ENCODE assay signal across 26 mouse cellular contexts in the genomic region with DNA sequence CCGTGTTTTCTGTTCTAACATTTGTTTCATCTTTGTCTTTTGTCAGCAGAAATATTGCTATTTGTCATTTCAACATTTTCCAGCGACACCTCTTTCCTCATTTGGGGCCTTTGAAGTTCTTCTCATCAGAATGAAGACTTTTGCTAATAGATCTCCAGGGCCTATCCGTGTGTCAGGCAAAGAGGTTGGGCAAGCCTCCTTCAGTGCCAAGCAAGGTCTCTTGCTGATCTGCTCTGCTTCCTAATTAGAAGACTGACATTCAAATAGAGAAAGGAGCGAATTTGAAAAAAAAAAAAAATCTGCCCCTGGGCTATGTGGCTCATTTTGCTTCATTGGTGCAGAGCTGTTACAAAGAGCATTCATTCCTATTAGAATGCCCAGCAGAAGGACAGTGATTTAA. TPM values are rescaled to one million over a fixed set of nuclear protein-coding genes. Genes with fewer than 3 reads are reported as not detected.
DNase-seq lines count a peak whose midpoint lies in the region; ATAC-seq lines count a peak whose summit lies in the region.
"Had no signal": no experiment of that assay in that cellular context is flagged by ENCODE, and none has a peak within 500 bp of the region (broad histone marks: within the 10 kb centered on the region; RNA-seq: fewer than 3 reads in every experiment).

No protein-coding gene starts in this region.

- no peaks in the 10 kb centered on the region for H3K27me3 ChIP-seq in midbrain, embryonic 14.5 days (ENCODE audit: control insufficient read depth, insufficient read depth, low read length)
- H3K27me3 ChIP-seq in midbrain, embryonic 13.5 days, result no peaks in the 10 kb centered on the region
- H3K27me3 ChIP-seq: embryonic facial prominence, embryonic 12.5 days; embryonic facial prominence, embryonic 15.5 days; forebrain, embryonic 15.5 days; heart, embryonic 13.5 days had no signal

- no peak overlapping the region for H3K9ac ChIP-seq in midbrain, embryonic 14.5 days (replicated peaks; ENCODE audit: low read length)
- no peak overlapping the region for H3K9ac ChIP-seq in midbrain, embryonic 13.5 days (replicated peaks)
- H3K9ac ChIP-seq: embryonic facial prominence, embryonic 12.5 days; embryonic facial prominence, embryonic 15.5 days; forebrain, embryonic 15.5 days; heart, embryonic 13.5 days; hindbrain, embryonic 14.5 days had no signal

- H3K36me3 ChIP-seq in midbrain, embryonic 14.5 days (ENCODE audit: control insufficient read depth, insufficient read depth, low read length), result no peaks in the 10 kb centered on the region
- no peaks in the 10 kb centered on the region for H3K36me3 ChIP-seq in midbrain, embryonic 13.5 days
- H3K36me3 ChIP-seq: embryonic facial prominence, embryonic 12.5 days; embryonic facial prominence, embryonic 15.5 days; forebrain, embryonic 15.5 days; heart, embryonic 10.5 days; heart, embryonic 13.5 days had no signal

- WGBS in midbrain, embryonic 14.5 days, result 52% methylated on average over 4 of the region's 4 CpGs
- WGBS in midbrain, embryonic 13.5 days, result 68% methylated on average over 4 of the region's 4 CpGs

- no peaks in the 10 kb centered on the region for H3K9me3 ChIP-seq in midbrain, embryonic 14.5 days (ENCODE audit: control insufficient read depth, low read length)
- no peaks in the 10 kb centered on the region for H3K9me3 ChIP-seq in midbrain, embryonic 13.5 days
- H3K9me3 ChIP-seq: embryonic facial prominence, embryonic 12.5 days; embryonic facial prominence, embryonic 15.5 days; forebrain, embryonic 15.5 days; heart, embryonic 10.5 days; heart, embryonic 13.5 days had no signal

- H3K4me2 ChIP-seq in midbrain, embryonic 14.5 days (ENCODE audit: low read length), result no peak overlapping the region
- no peak overlapping the region for H3K4me2 ChIP-seq in midbrain, embryonic 13.5 days (replicated peaks)
- H3K4me2 ChIP-seq: embryonic facial prominence, embryonic 12.5 days; embryonic facial prominence, embryonic 15.5 days; forebrain, embryonic 15.5 days; heart, embryonic 13.5 days; hindbrain, embryonic 14.5 days had no signal

- DNase-seq in midbrain, embryonic 14.5 days, result peak; percentile 52
- peak; percentile 32 for DNase-seq in Muller cell, postnatal 12 days (ENCODE audit: inconsistent ontology term)
- DNase-seq in brain, adult 2 months (ENCODE audit: low read depth, low spot score), result peak; percentile 16
- DNase-seq in spleen, adult 18-20 months, result no peak
- DNase-seq in thymus, postnatal 25 days, result no peak
- DNase-seq: adrenal gland, adult 8-10 months; adrenal gland, postnatal 25 days; cerebellum, adult 11 months; cerebellum, adult 2 months; cerebellum, adult 9-11 months; cerebellum, postnatal 25 days; gastrocnemius, postnatal 10 days; gastrocnemius, postnatal 36 days; heart, adult 2 months; heart, postnatal 14 days; heart, postnatal 4 days had no signal

- no peak overlapping the region for H3K4me3 ChIP-seq in midbrain, embryonic 14.5 days (replicated peaks; ENCODE audit: low read depth, low read length)
- H3K4me3 ChIP-seq in midbrain, embryonic 13.5 days (replicated peaks), result no peak overlapping the region
- H3K4me3 ChIP-seq: embryonic facial prominence, embryonic 12.5 days; embryonic facial prominence, embryonic 15.5 days; forebrain, embryonic 15.5 days; heart, adult 2 months; heart, embryonic 10.5 days; heart, embryonic 13.5 days had no signal

- H3K27ac ChIP-seq in midbrain, embryonic 14.5 days (replicated peaks; ENCODE audit: low read depth, low read length), result no peak overlapping the region
- no peak overlapping the region for H3K27ac ChIP-seq in midbrain, embryonic 13.5 days
- H3K27ac ChIP-seq: embryonic facial prominence, embryonic 12.5 days; embryonic facial prominence, embryonic 15.5 days; forebrain, embryonic 15.5 days; heart, adult 2 months; heart, embryonic 10.5 days; heart, embryonic 13.5 days; hindbrain, embryonic 14.5 days; hindbrain, postnatal 0 days had no signal

- ATAC-seq in midbrain, embryonic 14.5 days (ENCODE audit: low FRiP score, low TSS enrichment), result no peak
- ATAC-seq in midbrain, embryonic 13.5 days, result no peak
- ATAC-seq: activated CD4-positive, CD25-positive, alpha-beta regulatory T cell, adult 4 months; CD4-positive, CD25-positive, alpha-beta regulatory T cell, adult 4 months; forebrain, embryonic 15.5 days; hindbrain, postnatal 0 days had no signal

- no peaks in the 10 kb centered on the region for H3K4me1 ChIP-seq in midbrain, embryonic 14.5 days (ENCODE audit: control insufficient read depth, insufficient read depth, low read length)
- H3K4me1 ChIP-seq in midbrain, embryonic 13.5 days (replicated peaks), result no peaks in the 10 kb centered on the region
- H3K4me1 ChIP-seq: embryonic facial prominence, embryonic 12.5 days; embryonic facial prominence, embryonic 15.5 days; forebrain, embryonic 15.5 days; heart, embryonic 10.5 days; heart, embryonic 13.5 days had no signal

RNA-seq across cellular contexts. Expression of gene Serpinb8, which starts 32.2 kb away (rescaled TPM):
- 0.12 and 0.36 TPM in 2 replicates for polyA plus RNA-seq in midbrain, embryonic 14.5 days (2014; fragmentation: Nextera tagmentation; extraction: Ambion mirVana)
- polyA plus RNA-seq in midbrain, embryonic 13.5 days (2015; fragmentation: Nextera tagmentation; extraction: Ambion mirVana), result 0.21 and 0.36 TPM in 2 replicates
- polyA plus RNA-seq: activated CD4-positive, CD25-positive, alpha-beta regulatory T cell, adult 4 months; CD4-positive, CD25-positive, alpha-beta regulatory T cell, adult 4 months had no signal

Comparison
In these comparisons a context has a peak if more than half of its experiments do, and no peak if none do; other contexts are left out.
1. DNase-seq: peak in midbrain, embryonic 14.5 days (single experiment), Muller cell, postnatal 12 days (single experiment) and brain, adult 2 months (single experiment); none in spleen, adult 18-20 months (0 of 2) and thymus, postnatal 25 days (single experiment).